Mouse (Mus musculus): ENCODE measurements around the gene 1700016C15Rik. TPM values are rescaled to one million over a fixed set of nuclear protein-coding genes. Genes with fewer than 3 reads are reported as not detected.
A peak's percentile ranks its signal among the peaks of the same experiment; 100 is the strongest.

The 1700016C15Rik gene
- total RNA-seq, 2 experiments from 2014 or later = not detected

DNA sequence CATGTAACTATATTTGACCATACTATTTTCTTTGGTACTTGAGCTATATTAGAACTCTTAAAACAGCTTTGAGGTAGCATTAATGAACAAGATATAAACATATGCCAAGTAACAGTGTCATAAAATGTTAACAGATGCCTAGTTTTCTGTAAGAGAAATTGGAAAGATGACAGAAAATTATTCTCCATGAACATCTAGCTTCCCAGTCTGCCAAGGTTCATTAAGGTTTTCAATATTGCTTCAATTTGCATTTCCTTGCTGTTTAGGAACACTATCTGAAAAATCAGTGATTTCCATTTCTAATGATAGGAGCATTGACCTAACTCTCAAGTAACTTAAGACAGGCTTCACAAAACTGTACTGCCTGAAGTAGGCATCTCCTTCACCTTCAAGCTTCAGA is 39.3 kb downstream of the 1700016C15Rik start:
- no peak for DNase-seq (ENCODE audit: extremely low spot score in 1 of 2, low spot score in 2 of 2)
- intact Hi-C loops (cut with DNase I) = no loop called here

DNA sequence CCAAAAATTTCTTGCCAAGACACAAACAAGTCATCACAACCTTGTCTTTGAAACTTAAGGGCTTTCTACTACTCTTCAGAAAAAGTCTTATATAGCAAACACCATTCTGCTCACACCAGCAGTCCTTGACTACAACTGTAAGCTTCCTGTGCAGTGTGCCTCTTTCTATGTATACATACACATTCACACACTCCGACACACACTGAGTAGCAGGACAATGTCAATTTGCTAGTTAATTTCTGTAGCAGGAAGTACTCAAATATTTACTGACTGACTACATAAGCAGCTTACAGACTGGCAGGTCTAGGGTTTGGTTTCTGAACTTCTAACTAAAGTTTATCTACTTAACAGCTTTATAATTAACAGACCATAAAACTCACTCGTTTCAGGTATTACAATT is 47.8 kb downstream of the 1700016C15Rik start:
- intact Hi-C loops (cut with DNase I) = no loop called here
- DNase-seq (ENCODE audit: extremely low spot score in 1 of 2, low spot score in 2 of 2) = no peak

DNA sequence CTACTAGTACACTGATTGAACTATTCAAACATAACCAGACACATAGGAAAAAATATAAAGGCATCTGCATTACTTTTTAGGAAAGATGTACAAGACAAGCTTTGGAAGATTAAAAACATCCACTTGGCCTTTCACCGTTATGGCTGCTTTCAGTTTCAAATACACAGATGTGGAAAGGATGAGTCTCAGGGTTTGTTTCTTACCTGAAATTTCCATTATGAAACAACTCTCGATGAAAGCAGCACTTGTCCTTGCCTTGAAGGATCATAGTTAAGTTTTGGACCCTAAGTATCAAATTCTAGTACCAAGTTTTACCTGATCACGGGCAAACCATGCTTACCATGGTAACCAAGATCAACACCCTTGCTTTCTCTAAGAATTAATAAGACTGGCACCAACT is 63.2 kb downstream of the 1700016C15Rik start:
- intact Hi-C loops (cut with DNase I) = no loop called here
- DNase-seq (ENCODE audit: extremely low spot score in 1 of 2, low spot score in 2 of 2) = no peak

DNA sequence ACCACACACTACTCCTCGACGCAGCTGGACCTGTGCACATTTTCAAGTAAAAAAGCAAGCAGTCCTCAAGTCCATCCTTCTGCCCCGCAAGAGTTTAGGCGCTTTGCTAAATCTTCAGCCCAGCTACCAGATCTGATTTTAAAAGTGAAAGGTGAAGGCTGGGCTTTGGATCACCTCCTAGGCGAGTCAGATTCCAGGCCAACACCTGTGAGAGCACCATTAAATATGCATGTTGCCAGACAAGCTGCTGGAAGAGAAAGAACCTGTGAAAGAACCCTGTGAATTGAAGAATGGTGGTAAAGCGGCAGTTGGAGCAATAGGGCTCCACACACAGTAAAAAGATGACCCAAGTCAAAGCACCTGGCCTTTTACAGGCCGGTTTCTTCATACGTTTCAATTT is 65.3 kb downstream of the 1700016C15Rik start:
- intact Hi-C loops (cut with DNase I) = no loop called here
- DNase-seq (ENCODE audit: extremely low spot score in 1 of 2, low spot score in 2 of 2) = no peak

DNA sequence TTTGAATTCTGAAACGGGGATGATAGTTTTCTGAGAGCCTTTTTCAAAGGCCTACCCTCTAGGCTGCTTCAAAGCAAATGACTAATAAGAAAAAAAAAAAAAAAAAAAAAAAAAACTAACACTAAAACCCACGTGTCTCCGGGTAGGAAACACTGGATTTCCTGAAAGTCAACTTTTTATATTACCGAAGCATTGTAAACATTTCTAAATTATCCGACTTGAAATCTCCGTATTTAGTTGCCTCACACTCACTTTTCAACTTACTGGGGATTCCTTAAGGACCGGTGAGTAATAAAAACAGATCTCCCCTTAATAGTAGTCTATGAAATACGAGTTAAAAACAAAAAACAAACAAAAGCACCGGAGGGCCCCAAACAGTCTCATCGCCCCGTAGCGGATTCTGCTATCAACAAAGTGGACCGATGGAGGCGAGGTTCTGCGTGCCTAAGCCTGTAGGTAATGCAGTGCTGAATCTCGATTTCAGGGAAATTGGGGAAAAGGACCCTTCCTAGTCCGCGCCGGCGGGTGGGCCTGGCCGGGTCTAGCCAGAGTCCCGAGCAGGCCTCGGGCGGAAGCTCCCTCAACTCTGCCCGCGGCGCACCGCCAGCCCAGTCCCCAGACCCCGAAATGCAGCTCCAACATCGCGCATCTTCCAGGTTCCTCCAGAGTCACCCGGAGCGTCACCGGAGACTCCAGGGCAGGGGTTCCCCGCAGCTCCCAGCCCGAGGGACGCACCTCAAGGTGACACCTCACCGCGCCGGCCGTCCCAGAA is 66.0 kb downstream of the 1700016C15Rik start:
- intact Hi-C loops (cut with DNase I) = no loop called here
- peak; percentile 31 to 73 for DNase-seq (ENCODE audit: extremely low spot score in 1 of 2, low spot score in 2 of 2)

- intact Hi-C loops (cut with DNase I) = no loop called here
- DNase-seq (ENCODE audit: extremely low spot score in 1 of 2, low spot score in 2 of 2) = peak; percentile 97 to 99
Measured at GRCm38 (mm10) chr1:177796193-177796939, 66.8 kb downstream of the 1700016C15Rik start, which contains the start of gene Adss. TSS of gene Adss (minus strand) at chr1:177796511.

- no peak for DNase-seq (ENCODE audit: extremely low spot score in 1 of 2, low spot score in 2 of 2)
- intact Hi-C loops (cut with DNase I) = no loop called here
Measured at GRCm38 (mm10) chr1:177797151-177797755, 67.6 kb downstream of the 1700016C15Rik start.

Other genes with a start within 250 kb of the 1700016C15Rik start
- gene Adss, start 66.7 kb downstream of the 1700016C15Rik start, total RNA-seq (2021) = 10 to 100 TPM; 94.1 to 95.3 TPM